ENCODE assay signal across 10 mouse cellular contexts in genomic region chr4:141871333-141871725, GRCm38 (mm10). TPM values are rescaled to one million over a fixed set of nuclear protein-coding genes. Genes with fewer than 3 reads are reported as not detected.
DNase-seq lines count a peak whose midpoint lies in the region; ATAC-seq and TF ChIP-seq lines count a peak whose summit lies in the region.
"Had no signal": no experiment of that assay in that cellular context is flagged by ENCODE, and none has a peak within 500 bp of the region (broad histone marks: within the 10 kb centered on the region; RNA-seq: fewer than 3 reads in every experiment).

No protein-coding gene starts in this region.

- WGBS in forebrain, embryonic 16.5 days = 88% methylated on average over 3 of the region's 3 CpGs
- WGBS in intestine, embryonic 15.5 days = 74% methylated on average over 3 of the region's 3 CpGs
- WGBS in midbrain, postnatal 0 days = 84% methylated on average over 3 of the region's 3 CpGs

- H3K9ac ChIP-seq in forebrain, embryonic 16.5 days (replicated peaks; ENCODE audit: low read depth, low read length) = peak overlapping the region; percentile 1; the same call in 1 of the 2 replicates
- no peak overlapping the region for H3K9ac ChIP-seq in intestine, embryonic 15.5 days
- H3K9ac ChIP-seq in midbrain, postnatal 0 days (replicated peaks; ENCODE audit: low read length, poor library complexity, severe bottlenecking) = no peak overlapping the region

- no peak for ATAC-seq in forebrain, embryonic 16.5 days
- ATAC-seq in intestine, embryonic 15.5 days = no peak; the same call in 1 of the 2 replicates
- ATAC-seq in midbrain, postnatal 0 days (ENCODE audit: low FRiP score) = no peak
- ATAC-seq in megakaryocyte progenitor cell, adult 5-6 weeks (replicated peaks; ENCODE audit: poor library complexity) = no peak
- ATAC-seq: inflammation-experienced regulatory T-cells, adult 6 months had no signal

- no peak for TF ChIP-seq CTCF in layer of hippocampus, adult 2 months (conservative IDR thresholded peaks at IDR 0.05)
- no peak for TF ChIP-seq CTCF in midbrain, postnatal 0 days (IDR thresholded peaks at IDR 0.05)

- no peaks in the 10 kb centered on the region for H3K36me3 ChIP-seq in forebrain, embryonic 16.5 days (ENCODE audit: control insufficient read depth, insufficient read depth)
- H3K36me3 ChIP-seq in intestine, embryonic 15.5 days = no peaks in the 10 kb centered on the region
- H3K36me3 ChIP-seq in midbrain, postnatal 0 days (ENCODE audit: insufficient read depth, low read length) = no peaks in the 10 kb centered on the region; the same call in 1 of the 2 replicates

- H3K4me1 ChIP-seq in forebrain, embryonic 16.5 days (replicated peaks; ENCODE audit: control insufficient read depth, insufficient read depth, low read length) = peaks cover 63% of the 10 kb centered on the region
- H3K4me1 ChIP-seq in intestine, embryonic 15.5 days (replicated peaks) = peaks cover 75% of the 10 kb centered on the region
- peaks cover 18% of the 10 kb centered on the region; the same call in 1 of the 2 replicates for H3K4me1 ChIP-seq in midbrain, postnatal 0 days (ENCODE audit: insufficient read depth, low read length)

- H3K27ac ChIP-seq in layer of hippocampus, adult 2 months = peak overlapping the region; percentile 78
- H3K27ac ChIP-seq in forebrain, embryonic 16.5 days (ENCODE audit: low read length) = peak overlapping the region; percentile 34; the same call in 1 of the 2 replicates
- peak overlapping the region; percentile 88 for H3K27ac ChIP-seq in intestine, embryonic 15.5 days
- peak overlapping the region; percentile 43; the same call in 1 of the 2 replicates for H3K27ac ChIP-seq in midbrain, postnatal 0 days (ENCODE audit: low read depth, low read length)

- DNase-seq in layer of hippocampus, adult 2 months (ENCODE audit: low spot score in 2 of 2) = no peak
- DNase-seq in layer of hippocampus, adult 9-10 months (ENCODE audit: low spot score) = no peak
- no peak for DNase-seq in midbrain, postnatal 0 days (ENCODE audit: low spot score)
- no peak for DNase-seq in thymus, postnatal 14 days
- DNase-seq: thymus, adult 18-20 months had no signal

- no peaks in the 10 kb centered on the region for H3K27me3 ChIP-seq in forebrain, embryonic 16.5 days (replicated peaks; ENCODE audit: control insufficient read depth, insufficient read depth, low read length)
- no peaks in the 10 kb centered on the region for H3K27me3 ChIP-seq in intestine, embryonic 15.5 days (replicated peaks)
- no peaks in the 10 kb centered on the region for H3K27me3 ChIP-seq in midbrain, postnatal 0 days (ENCODE audit: insufficient read depth, low read length)

- no peaks in the 10 kb centered on the region for H3K9me3 ChIP-seq in forebrain, embryonic 16.5 days (ENCODE audit: control insufficient read depth, low read length)
- H3K9me3 ChIP-seq in intestine, embryonic 15.5 days = no peaks in the 10 kb centered on the region
- H3K9me3 ChIP-seq in midbrain, postnatal 0 days (ENCODE audit: low read length) = no peaks in the 10 kb centered on the region

- peak overlapping the region; percentile 80 for H3K4me2 ChIP-seq in forebrain, embryonic 16.5 days (ENCODE audit: low read length)
- H3K4me2 ChIP-seq in intestine, embryonic 15.5 days (replicated peaks) = peak overlapping the region; percentile 95
- peak overlapping the region; percentile 70 for H3K4me2 ChIP-seq in midbrain, postnatal 0 days (ENCODE audit: low read depth, low read length, poor library complexity, severe bottlenecking)

- H3K4me3 ChIP-seq in layer of hippocampus, adult 2 months = peak overlapping the region; percentile 91
- H3K4me3 ChIP-seq in forebrain, embryonic 16.5 days (replicated peaks; ENCODE audit: low read length) = no peak overlapping the region
- no peak overlapping the region for H3K4me3 ChIP-seq in intestine, embryonic 15.5 days (replicated peaks)
- H3K4me3 ChIP-seq in midbrain, postnatal 0 days (ENCODE audit: low read depth, low read length) = no peak overlapping the region

RNA-seq across cellular contexts. Expression of gene Efhd2, which starts 3.4 kb away (rescaled TPM):
- total RNA-seq in layer of hippocampus, adult 2 months (2021) = 100 to 1,000 TPM; 139 to 140 TPM
- 69.9 and 76.8 TPM in 2 replicates for polyA plus RNA-seq in forebrain, embryonic 16.5 days (2015; fragmentation: Nextera tagmentation; extraction: Ambion mirVana)
- polyA plus RNA-seq in intestine, embryonic 15.5 days (2015; fragmentation: Nextera tagmentation; extraction: Ambion mirVana) = 136 and 138 TPM in 2 replicates
- 38.8 TPM in 2 replicates for total RNA-seq in midbrain, postnatal 0 days (2014; rRNA removed)
- 49.0 and 54.8 TPM in 2 replicates for polyA plus RNA-seq in midbrain, postnatal 0 days (2015; fragmentation: Nextera tagmentation; extraction: Ambion mirVana)
- 42.2 and 49.9 TPM in 2 replicates for total RNA-seq in megakaryocyte progenitor cell, adult 5-6 weeks (2015)
- total RNA-seq in megakaryocyte progenitor cell, adult 5-6 weeks (2017) = 53.6 and 58.1 TPM in 2 replicates

RNA-seq across cellular contexts. Expression of gene Ctrc, which starts 25.2 kb away (rescaled TPM):
- not detected for total RNA-seq in layer of hippocampus, adult 2 months (2021)
- not detected in 2 replicates for polyA plus RNA-seq in forebrain, embryonic 16.5 days (2015; fragmentation: Nextera tagmentation; extraction: Ambion mirVana)
- 0.45 and 0.97 TPM in 2 replicates for polyA plus RNA-seq in intestine, embryonic 15.5 days (2015; fragmentation: Nextera tagmentation; extraction: Ambion mirVana)
- not detected in 2 replicates for total RNA-seq in midbrain, postnatal 0 days (2014; rRNA removed)
- polyA plus RNA-seq in midbrain, postnatal 0 days (2015; fragmentation: Nextera tagmentation; extraction: Ambion mirVana) = not detected in 2 replicates
- total RNA-seq in megakaryocyte progenitor cell, adult 5-6 weeks (2015) = not detected in 2 replicates
- not detected in 2 replicates for total RNA-seq in megakaryocyte progenitor cell, adult 5-6 weeks (2017)
- total RNA-seq: left cerebral cortex, postnatal 10 days had no signal
- polyA plus RNA-seq: inflammation-experienced regulatory T-cells, adult 6 months had no signal

RNA-seq across cellular contexts. Expression of gene Cela2a, which starts 45.4 kb away (rescaled TPM):
- total RNA-seq in layer of hippocampus, adult 2 months (2021) = not detected
- not detected in 2 replicates for polyA plus RNA-seq in forebrain, embryonic 16.5 days (2015; fragmentation: Nextera tagmentation; extraction: Ambion mirVana)
- polyA plus RNA-seq in intestine, embryonic 15.5 days (2015; fragmentation: Nextera tagmentation; extraction: Ambion mirVana) = 131 and 571 TPM in 2 replicates
- not detected in 2 replicates for total RNA-seq in midbrain, postnatal 0 days (2014; rRNA removed)
- not detected in 2 replicates for polyA plus RNA-seq in midbrain, postnatal 0 days (2015; fragmentation: Nextera tagmentation; extraction: Ambion mirVana)
- total RNA-seq in megakaryocyte progenitor cell, adult 5-6 weeks (2015) = not detected in 2 replicates
- total RNA-seq in megakaryocyte progenitor cell, adult 5-6 weeks (2017) = not detected in 2 replicates
- total RNA-seq: left cerebral cortex, postnatal 10 days had no signal
- polyA plus RNA-seq: inflammation-experienced regulatory T-cells, adult 6 months had no signal

Comparison
In these comparisons a context has a peak if more than half of its experiments do, and no peak if none do; other contexts are left out.
1. H3K27ac ChIP-seq: peak in every context shown above with its lines; median percentile 88 in intestine, embryonic 15.5 days; 78 in layer of hippocampus, adult 2 months; 43 in midbrain, postnatal 0 days; 34 in forebrain, embryonic 16.5 days.